Mouse (Mus musculus): ENCODE measurements at regions not wholly inside any gene's neighbourhood (a gene's known extent, or its start where the extent isn't known, plus 50 kb on each side); places are given as distances from the start of the nearest gene placed in this dataset.
A peak's percentile ranks its signal among the peaks of the same experiment; 100 is the strongest.
"Not testable (repeated sequence)": the region's sequence is repeated elsewhere in the genome, so short reads cannot be mapped to it uniquely, and the experiment has no call there.

DNA sequence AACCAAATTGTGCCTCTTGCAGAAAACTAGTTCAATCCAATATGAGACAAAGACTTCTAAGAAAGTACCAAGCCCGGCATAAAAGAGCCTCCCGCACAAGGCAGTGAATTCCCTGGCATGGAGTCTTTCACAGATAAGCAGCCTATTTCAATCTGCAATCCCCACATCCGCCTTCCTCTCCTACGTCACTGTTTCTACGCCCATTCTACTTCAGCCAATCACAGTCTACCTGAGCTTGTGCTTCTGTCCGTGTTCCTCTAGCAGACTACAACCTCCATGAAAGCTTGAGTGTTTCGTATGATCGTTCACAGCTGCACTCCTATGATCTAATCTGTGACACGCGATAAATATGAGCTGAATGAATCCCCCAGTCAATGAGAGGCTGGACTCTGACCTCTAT is 155.6 kb upstream of the Ipo5 start:
- DNase-seq (ENCODE audit: low read depth, low spot score), result no peak

DNA sequence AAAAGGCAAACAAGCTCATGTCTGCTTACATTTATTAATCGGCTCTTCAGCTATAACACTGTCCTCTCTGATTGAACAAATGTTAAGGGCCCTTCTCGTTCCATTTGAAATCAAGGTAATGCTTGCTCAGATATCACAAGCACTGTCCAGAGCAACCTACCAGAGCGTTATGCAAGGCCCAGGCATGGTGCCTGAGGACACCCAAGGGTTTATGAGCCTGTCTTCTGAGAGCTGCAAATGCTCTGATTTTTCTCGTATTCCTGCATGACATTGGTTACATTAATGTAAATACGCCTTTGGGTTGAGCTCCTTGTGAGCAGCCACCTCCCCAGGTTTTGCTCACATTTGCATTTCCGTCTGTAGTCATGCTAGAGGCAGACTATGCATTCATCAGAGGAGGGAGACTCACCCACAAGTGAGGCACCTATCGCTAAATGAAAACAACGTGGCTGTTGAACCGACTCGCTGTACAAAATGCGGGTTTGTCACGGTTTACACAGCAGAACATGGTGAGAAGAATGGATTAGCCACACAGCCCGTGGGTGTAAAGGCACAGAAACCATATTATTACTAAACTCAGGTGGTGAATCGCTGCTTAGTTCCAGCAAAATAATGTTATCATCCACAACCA is 152.7 kb upstream of the Ipo5 start:
- DNase-seq (ENCODE audit: low read depth, low spot score), result no peak

DNA sequence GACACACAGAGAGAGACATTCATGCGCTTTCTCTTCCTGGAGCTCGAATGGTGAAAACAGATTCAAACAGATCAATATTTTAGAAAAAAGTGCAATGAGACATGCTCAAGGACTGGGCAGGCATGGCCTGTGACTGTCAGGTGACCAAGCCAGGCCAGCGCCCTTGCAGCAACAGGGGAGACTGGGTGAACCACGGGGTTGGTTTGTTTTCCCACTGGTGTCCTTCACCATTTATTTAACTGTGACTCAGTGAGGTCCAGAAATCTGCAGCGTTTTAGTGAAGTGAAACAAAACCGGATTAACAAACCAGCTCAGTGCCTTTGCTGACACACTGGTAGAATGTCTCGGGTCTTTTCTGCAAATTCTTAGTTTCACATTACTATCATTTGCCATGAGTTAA is 148.9 kb upstream of the Ipo5 start:
- DNase-seq (ENCODE audit: low read depth, low spot score), result no peak

DNA sequence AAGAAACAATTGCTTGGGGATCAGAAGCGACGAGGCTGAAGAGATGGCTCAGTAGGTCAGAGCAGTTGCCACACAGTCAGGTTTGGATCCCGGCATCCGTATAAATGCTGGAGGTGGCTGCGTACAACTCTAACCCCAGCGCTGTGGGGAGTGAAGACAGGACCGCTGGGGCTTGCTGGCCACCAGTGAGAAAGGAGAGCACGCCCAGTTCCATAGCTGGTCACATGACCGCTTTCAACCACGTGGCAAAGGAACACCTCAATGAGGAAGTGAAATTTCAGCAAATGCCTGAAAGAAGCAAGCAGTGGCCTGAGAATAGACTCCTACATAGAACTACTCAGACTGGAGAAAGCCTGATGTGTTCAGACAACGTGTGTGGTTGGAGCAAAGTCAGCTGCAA is 148.3 kb upstream of the Ipo5 start:
- DNase-seq (ENCODE audit: low read depth, low spot score), result peak; percentile 21

DNA sequence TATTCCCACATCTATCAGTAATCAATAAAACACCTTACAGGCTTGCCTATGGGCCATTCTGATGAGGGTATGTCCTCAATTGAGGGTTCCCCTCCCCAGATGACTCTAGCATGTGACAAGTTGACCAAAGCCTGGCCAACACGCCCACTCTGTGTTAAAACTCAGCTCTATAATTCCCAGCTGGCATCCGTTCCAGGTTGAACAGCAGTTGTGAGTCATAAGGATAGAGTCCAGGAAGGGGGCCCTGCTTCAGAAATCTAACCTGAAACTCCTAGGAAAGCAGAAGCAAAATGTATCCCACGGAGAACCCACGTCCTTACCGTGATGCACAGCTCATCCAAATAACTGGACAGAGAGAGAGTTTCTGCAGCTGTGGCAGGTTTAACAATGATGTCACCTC is 147.2 kb upstream of the Ipo5 start:
- DNase-seq (ENCODE audit: low read depth, low spot score), result no peak

DNA sequence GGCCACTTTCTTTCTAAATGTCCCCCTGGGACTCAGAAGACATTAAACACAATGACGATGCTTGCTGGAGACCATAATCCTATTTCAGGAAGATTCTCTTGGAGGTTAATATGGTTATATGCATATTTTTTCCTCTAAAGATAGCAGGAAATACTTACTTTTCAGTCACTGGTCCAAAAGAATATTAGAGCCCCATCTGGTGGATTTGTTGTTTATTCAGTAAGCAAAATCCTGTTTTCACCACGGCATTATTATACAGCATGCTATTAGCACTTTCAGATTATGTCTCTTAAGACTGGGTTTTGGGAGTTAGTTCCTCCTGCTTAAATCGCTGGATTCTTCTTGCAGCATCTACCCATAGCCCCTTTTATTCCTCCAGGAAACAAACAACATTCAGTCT is 146.6 kb upstream of the Ipo5 start:
- DNase-seq (ENCODE audit: low read depth, low spot score), result no peak

DNA sequence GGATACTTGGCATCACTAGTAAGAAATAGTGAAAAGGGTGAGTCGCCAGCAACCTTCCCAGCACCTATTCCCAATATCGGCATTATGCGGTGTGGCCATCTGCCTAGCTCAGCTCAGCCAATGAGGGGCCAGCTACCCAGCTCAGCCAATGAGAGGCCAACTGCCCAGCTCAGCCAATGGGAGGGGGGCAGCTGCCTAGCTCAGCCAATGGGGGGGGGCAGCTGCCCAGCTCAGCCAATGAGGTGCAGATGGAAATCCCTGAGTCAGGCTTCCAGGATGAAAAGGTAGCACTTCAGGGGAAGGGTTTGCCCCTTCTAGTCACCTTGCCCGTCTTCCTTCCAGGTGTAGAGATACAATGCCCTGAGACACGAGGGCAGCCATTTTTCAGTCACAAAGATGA is 144.6 kb upstream of the Ipo5 start:
- DNase-seq (ENCODE audit: low read depth, low spot score), result no peak

DNA sequence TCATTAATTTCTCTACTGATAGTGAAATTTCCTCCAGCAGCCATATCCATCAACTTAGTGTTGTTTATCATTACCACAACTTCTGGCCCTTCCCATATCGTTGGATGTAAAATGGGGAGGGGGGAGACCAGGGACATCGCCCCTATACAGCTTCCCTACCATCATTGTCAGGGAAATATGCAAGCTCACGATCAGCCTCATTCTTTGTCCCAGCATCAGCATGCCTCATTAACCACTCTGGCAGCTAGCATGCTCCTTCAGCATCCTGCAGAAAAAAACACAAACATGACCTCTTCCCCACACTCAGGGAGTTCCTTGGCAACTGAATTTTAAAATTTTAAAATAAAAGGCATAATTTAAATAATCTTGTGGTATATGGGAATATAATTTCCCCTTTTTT is 140.4 kb upstream of the Ipo5 start:
- DNase-seq (ENCODE audit: low read depth, low spot score), result no peak

DNA sequence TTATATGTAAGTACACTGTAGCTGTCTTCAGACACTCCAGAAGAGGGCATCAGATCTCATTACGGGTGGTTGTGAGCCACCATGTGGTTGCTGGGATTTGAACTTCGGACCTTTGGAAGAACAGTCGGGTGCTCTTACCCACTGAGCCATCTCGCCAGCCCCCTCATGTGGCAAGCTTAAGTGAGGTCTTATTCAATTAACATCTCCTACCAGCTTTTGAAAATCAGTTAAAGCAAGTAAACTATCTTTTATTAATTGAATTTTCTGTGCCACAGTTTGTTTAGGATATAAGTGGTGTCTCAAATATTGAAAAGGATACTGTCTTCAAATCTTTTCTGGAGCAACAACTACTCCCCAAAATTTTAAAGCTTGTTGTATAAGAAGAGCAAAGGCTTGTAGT is 138.0 kb upstream of the Ipo5 start:
- DNase-seq (ENCODE audit: low read depth, low spot score), result not testable (repeated sequence)

DNA sequence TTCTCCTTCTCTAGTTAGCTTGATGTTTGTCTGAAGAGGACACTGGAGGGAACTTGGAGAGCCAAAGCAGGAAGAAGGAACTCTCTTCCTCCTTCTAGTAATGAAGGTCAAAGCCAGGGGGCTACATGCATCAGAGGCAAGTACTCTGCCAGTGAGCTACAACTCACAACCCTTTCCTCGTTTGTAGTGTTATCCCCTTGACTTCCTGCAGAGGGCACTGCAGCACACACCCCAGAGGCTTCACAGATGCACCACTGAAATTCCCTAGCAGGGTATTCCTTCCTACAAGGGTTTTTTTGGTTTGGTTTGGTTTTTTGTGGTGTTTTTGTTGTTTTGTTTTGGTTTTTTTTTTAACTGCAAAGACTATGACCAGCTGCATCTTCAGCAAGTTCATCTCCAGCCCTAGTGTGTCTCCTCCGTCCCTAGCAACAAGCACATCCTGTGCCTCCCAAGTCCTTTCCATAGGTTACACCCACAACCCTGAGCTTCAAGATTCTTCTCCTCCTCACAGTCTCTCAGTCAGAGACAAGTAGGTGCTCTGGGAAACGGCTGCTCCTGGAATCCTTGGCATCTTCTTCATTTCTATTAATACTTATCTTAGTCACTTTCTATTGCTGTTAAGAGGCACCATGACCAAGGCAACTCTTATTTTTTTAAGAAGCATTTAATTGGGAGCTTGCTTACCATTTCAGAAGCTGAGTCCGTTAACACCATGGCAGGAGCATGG is 119.0 kb upstream of the Ipo5 start:
- no peak for DNase-seq (ENCODE audit: low read depth, low spot score)

DNA sequence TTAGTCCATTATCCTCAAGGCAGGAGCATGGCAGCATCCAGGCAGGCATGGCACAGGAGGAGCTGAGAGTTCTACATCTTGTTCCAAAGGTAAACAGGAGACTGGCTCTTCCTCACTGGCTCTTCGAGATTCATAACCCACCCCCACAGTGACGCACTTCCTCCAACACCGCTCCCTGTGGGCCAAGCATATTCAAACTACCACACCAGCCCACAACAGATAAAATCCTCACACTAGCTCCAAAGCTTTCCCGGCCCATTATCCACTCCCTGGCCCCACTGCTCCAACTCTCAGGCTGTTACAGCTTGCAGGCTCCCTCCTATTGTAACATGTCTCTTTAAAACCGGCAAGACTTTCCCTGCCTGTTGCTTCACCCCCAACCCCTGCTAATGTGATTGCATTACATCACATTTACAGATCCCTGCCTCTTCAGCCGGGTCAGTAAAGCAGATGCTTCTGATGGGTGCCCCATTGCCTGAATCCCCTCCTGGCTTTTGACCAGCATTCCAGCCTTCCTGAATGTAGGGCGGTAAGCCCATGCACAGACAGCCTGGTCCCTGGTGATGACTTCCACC is 113.0 kb upstream of the Ipo5 start:
- DNase-seq (ENCODE audit: low read depth, low spot score), result no peak

DNA sequence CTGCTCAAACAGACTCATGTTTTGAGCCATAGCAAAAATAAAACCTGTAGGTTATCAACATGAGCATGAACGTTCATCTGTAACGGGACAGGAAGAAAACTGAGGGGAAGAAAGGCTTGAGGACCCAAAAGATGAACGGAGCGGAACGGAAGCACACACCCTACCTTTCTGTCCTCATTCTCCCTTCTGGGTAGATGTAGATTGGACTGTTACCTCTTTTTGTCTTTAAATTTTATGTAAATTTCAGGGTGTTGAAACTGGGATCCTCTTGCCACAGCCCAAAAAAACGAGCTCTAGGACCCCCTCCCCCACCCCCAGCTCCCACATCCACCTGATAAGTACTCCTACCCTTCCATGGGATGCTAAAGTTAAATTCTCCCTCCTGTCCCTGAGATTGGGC is 107.8 kb upstream of the Ipo5 start:
- no peak for DNase-seq (ENCODE audit: low read depth, low spot score)

DNA sequence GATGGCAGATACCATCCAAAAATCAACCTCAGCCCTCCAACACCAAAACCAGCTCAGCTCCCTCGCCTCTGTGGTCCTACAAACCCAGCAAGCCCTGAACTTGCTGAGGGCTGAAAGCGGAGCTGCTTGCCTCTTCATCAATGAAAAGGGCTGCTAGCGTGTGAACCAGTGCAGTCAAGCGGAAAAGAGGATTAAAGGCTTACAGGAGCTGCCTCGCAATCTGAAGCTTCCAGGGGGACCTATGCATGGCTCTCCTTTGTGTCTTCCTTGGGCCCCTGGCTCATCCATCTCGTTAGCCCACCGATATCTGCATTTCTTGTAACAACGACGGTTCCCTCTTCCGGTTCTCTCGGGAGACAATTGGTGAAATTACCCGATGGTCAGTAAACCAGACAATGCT is 107.3 kb upstream of the Ipo5 start:
- no peak for DNase-seq (ENCODE audit: low read depth, low spot score)

DNA sequence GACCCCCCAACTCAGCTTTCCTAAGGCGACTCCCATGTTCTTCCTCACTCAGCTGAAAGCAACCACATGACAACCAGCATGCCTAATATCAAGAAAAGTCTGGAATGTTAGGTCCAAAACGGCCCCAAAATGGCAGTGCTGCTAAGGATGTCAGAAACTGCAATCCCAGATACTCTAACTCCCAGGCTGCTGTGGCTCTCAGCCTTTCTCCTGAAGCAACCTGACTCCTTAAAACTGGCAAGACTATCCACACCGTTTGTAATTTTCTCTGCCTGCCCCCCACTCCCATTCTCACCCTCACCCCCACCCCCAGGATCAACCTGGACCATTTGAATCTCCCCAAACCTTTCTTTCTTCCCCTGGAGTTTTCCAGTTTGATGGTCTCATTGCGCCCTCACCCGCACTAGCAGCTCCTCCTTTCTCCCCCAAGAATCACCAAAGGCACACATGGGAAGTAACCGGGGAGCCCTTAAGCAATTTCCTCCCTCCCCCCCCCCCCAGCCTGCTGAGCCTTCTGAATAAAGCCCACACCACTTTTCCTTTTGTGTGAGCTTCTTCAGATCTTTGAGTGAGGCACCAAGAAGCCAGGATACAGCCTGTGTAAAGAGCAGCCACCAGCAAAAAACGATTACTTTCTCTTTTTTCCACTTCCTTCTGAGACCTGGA is 106.7 kb upstream of the Ipo5 start:
- DNase-seq (ENCODE audit: low read depth, low spot score), result no peak

DNA sequence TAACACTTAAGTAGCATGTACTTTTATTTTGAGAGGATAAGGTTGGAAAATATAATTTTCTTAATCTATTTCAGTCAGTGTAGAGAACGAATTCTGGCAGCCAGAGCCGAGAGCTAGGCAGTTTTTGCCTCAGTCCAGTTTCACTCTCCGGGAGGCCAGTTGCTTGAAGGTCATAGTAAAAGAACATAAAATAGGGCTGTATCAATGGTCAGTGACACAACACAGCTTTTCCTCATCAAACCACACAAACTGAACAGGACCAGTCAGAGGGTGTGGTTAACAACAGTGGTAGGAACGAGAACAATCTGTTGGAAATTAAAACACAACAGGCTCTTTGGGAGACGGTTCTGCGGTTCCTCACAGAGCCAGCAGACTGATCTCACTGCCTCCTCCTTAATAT is 105.9 kb upstream of the Ipo5 start:
- DNase-seq (ENCODE audit: low read depth, low spot score), result no peak

DNA sequence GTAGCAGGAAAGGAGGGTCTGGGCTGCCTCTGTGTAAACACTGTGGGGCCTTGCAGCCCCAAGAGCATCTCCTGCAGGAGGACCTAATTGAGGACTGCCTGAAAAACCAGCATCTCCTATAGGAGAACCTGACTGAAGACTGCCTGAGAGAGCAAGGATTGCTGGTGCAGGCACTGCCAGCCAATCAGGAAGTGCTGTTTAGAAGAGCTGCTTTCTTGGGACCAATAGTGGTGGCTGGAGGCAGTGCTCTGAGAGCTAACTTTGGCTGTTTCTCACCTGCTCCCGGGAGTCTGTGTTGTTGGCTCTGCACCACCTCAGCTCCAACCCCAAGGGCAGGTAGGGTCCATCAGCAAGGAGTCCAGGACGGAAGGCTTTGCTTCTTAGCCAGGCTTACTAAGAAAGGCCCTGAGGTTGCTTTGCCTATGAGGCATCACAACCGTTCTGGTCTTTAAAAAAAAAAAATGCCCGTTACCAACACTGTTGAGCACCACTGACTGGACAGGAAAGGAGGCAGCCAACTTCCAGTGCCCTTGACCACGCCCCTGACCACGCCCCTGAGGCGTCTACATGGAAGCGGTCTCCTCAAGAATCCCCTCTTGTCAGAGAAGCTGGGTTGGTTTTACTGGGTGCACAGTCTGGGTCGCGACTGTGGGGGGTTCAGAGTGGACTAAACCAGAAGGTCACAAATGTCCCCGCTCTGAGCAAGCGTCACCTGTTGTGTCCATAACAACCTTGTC is 105.0 kb upstream of the Ipo5 start:
- not testable (repeated sequence) for DNase-seq (ENCODE audit: low read depth, low spot score)

DNA sequence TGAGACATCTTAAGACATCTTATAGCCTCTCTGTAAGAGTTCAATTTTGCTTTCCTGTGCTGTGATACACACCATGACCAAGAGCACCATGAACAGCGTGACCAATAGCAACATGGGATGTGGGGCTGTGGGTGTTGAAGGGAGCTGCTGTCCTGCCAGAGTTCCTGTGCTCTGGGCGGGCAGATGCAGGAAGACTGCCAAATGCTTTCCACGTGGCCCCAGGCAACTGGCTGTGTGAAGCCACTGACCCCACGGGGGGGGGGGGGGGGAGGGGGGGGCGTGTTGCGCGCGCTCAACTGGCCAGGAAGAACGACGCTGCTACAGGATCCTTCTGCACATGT is 104.5 kb upstream of the Ipo5 start:
- DNase-seq (ENCODE audit: low read depth, low spot score), result no peak

DNA sequence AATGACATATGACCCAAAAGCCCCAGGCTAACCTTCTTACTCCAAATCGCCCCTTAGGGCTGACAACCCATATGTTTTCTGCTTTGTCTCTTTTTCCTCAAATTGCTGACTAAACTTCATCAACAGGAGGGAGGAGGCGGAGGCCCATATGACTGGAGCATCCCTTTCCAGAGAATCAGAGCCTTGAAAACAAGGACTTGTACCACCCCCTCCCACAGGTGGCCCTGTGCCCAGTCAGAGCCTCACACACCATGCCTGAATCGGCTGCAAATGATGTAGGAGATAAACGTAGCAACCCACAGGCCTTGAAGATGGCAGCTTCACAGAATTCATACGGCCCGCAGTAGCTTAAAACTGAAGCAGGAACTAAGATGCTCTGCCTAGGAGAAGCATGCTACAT is 101.7 kb upstream of the Ipo5 start:
- no peak for DNase-seq (ENCODE audit: low read depth, low spot score)

DNA sequence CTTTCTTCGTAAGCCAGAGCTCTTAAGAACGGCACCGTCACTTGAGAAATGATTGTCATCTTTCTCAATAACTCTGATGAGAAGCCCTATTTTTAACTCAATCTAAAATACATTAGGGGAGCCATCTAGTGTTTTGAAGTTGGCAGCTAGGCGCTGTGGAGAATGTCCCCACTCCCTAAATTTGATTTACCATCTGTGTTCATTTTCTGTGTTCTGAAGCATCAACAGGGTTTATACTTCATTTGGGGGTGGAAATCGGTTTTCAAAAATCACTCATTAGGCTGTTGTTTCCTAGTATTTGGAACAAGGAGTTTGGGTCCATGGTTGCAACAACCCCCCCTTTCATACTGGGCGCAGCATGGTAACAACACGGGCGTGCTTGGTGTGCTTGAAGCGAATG is 97.1 kb upstream of the Ipo5 start:
- DNase-seq (ENCODE audit: low read depth, low spot score), result no peak

DNA sequence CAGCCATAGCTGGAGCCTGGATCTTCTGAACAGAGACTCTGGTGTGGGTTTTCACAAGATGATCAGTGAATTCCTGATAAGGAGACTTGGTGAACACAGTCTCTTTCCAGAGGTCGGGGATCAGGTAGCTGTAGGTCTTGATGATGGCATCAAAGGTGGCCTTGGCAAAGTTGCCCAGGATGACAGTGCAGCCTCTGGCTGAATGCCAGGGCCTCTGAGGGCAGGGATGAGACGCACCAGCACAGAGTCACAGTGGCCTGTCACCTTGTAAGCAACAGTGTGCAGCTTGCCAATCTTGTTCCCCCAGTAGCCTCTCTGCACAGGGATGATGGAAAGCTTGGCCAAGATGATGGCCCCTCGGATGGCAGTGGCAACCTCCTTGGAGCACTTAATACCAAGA is 95.9 kb upstream of the Ipo5 start:
- DNase-seq (ENCODE audit: low read depth, low spot score), result not testable (repeated sequence)

DNA sequence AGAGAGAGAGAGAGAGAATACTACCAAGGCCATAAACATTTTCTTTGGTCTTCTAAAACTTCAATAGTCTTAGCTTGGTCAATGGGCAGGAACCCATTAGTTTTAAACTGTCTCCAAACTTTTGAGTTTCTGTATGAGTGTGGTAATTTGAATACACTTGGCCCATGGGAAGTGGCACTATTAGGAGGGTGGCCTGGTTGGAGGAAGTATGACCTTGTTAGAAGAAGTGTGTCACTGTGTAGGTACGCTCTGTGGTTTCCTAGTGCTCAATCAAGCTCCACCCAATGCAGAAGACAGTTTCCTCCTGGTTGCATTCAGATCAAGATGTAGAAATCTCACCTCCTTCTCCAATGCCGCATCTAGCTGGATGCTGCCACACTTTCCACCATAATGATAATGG is 94.5 kb upstream of the Ipo5 start:
- DNase-seq (ENCODE audit: low read depth, low spot score), result no peak

DNA sequence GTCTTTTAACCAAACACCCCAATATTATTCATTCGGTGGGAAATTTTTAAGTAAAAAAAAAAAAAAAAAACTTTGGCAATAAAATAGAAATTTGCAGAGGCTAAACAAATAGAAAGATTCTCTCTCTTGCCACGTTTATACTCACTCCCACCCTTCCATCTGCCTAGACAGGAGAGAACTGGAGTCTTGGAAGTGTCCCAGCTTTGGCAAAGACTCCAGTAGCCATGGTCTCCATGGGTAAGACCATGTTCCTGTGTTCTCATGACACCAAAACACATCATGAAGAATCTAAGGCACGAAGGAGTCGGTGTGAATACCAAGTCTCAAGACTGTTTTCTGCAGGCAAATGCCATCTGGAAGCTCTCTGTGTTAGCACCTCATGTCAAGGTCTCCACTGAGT is 84.8 kb upstream of the Ipo5 start:
- DNase-seq (ENCODE audit: low read depth, low spot score), result no peak

Data from skeletal muscle tissue, adult 2 months (tissue).